Mouse (Mus musculus) monocyte, adult 5-6 weeks (primary cell): Measurements from ENCODE around the gene Arl15. TPM values are rescaled to one million over a fixed set of nuclear protein-coding genes. Genes with fewer than 3 reads are reported as not detected.
"Not testable (repeated sequence)": the region's sequence is repeated elsewhere in the genome, so short reads cannot be mapped to it uniquely, and the experiment has no call there.

Experiments used
- ATAC-seq: fragments of 153-309, 156-312 bp; replicated peaks from 2 replicates; pipeline ENCODE4 v1.8.0; 2017; ENCODE audit warnings: mild to moderate bottlenecking; ENCODE audit not compliant: low TSS enrichment, insufficient number of reproducible peaks, severe bottlenecking, poor library complexity, low FRiP score
- total RNA-seq: library from RNA; stranded (forward); fragments of 200-1000, 200-491, 200-594 nt; gene quantifications from 3 replicates; pipeline ENCODE4 v1.2.3, GENCODE M21; 2017

Arl15 gene
- total RNA-seq = 8.4 to 11.4 TPM (median 11.3 TPM) in 3 replicates

GRCm38 (mm10) chr13:113794039-113794704 is at the start of gene Arl15:
TSS of gene Arl15 (plus strand) at chr13:113794505.
- ATAC-seq = peak; percentile 99

- ATAC-seq = no peak
Measured at GRCm38 (mm10) chr13:113745301-113745700, 49.0 kb upstream of the Arl15 start.

- no peak for ATAC-seq
Measured at GRCm38 (mm10) chr13:113750766-113751165, 43.5 kb upstream of the Arl15 start.

- ATAC-seq = no peak
Measured at GRCm38 (mm10) chr13:113754731-113755689, 39.3 kb upstream of the Arl15 start.

- ATAC-seq = no peak
Measured at GRCm38 (mm10) chr13:113755779-113756178, 38.5 kb upstream of the Arl15 start.

GRCm38 (mm10) chr13:113761717-113762116 is 32.6 kb upstream of the Arl15 start:
- no peak for ATAC-seq

- no peak for ATAC-seq
Measured at GRCm38 (mm10) chr13:113762766-113763516, 31.4 kb upstream of the Arl15 start.

GRCm38 (mm10) chr13:113765411-113765810 is 28.9 kb upstream of the Arl15 start:
- no peak for ATAC-seq

- no peak for ATAC-seq
Measured at GRCm38 (mm10) chr13:113769829-113770228, 24.5 kb upstream of the Arl15 start.

GRCm38 (mm10) chr13:113770340-113770739 is 24.0 kb upstream of the Arl15 start:
- ATAC-seq = no peak

GRCm38 (mm10) chr13:113771340-113771739 is 23.0 kb upstream of the Arl15 start:
- no peak for ATAC-seq

- ATAC-seq = no peak
Measured at GRCm38 (mm10) chr13:113774799-113775198, 19.5 kb upstream of the Arl15 start.

- no peak for ATAC-seq
Measured at GRCm38 (mm10) chr13:113775244-113776140, 18.8 kb upstream of the Arl15 start.

GRCm38 (mm10) chr13:113785803-113786202 is 8.5 kb upstream of the Arl15 start:
- no peak for ATAC-seq

- peak; percentile 40; the same call in 1 of the 2 replicates for ATAC-seq
Measured at GRCm38 (mm10) chr13:113787136-113787535, 7.2 kb upstream of the Arl15 start.

GRCm38 (mm10) chr13:113790016-113790415 is 4.3 kb upstream of the Arl15 start:
- not testable (repeated sequence) for ATAC-seq

GRCm38 (mm10) chr13:113793637-113794036 is 668 bp upstream of the Arl15 start:
- no peak for ATAC-seq
